Mouse (Mus musculus) cerebellum, adult 11-12 months (tissue): Measurements from ENCODE around the gene Manbal.

Experiments used
- DNase-seq: peaks from one replicate; pipeline ENCODE4 v3.0.0; 2022

Gene Manbal

GRCm38 (mm10) chr2:157367184-157367893, at the start of gene Manbal:
Gene Manbal (plus strand): TSS chr2:157367594.
- peak; percentile 90 for DNase-seq

DNA sequence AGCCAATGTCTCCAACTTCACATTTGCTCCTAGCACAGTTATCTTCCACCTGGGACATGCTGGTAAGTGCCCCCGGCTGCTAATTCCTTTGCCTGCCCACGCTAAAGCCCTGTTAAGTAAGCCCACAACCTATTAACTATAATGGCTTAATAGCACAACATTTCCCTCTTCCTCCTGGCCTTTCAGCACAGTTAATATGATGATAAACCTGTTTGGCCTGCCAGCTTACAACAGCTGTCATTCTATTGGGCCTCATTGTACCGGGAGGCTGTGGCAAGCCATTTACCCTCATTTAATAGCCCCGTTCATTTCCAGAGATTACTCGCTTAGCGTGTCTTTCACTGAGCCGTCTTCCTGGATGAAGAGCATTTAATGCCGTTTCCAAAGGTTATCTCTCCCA, 47.3 kb upstream of the Manbal start:
- DNase-seq: no peak

DNA sequence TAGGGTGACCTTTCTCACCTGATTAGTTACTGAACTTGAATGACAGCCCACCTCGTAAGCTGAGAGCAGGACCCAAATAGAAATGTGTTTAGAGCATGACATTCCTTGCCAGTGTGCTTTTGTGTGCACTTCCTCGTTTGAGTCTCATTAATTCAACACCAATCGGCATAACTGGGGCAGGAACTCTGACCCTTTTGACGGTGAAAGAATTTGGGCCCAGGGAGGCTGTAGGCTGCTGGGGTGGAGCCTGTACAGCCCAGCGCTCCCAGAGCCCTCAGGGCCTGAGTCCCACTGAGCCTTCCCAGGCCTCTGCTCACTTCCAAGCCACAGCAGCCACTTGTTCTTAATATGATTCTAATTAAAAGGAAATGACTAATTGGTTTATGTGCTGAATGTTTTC, 46.5 kb upstream of the Manbal start:
- no peak for DNase-seq

DNA sequence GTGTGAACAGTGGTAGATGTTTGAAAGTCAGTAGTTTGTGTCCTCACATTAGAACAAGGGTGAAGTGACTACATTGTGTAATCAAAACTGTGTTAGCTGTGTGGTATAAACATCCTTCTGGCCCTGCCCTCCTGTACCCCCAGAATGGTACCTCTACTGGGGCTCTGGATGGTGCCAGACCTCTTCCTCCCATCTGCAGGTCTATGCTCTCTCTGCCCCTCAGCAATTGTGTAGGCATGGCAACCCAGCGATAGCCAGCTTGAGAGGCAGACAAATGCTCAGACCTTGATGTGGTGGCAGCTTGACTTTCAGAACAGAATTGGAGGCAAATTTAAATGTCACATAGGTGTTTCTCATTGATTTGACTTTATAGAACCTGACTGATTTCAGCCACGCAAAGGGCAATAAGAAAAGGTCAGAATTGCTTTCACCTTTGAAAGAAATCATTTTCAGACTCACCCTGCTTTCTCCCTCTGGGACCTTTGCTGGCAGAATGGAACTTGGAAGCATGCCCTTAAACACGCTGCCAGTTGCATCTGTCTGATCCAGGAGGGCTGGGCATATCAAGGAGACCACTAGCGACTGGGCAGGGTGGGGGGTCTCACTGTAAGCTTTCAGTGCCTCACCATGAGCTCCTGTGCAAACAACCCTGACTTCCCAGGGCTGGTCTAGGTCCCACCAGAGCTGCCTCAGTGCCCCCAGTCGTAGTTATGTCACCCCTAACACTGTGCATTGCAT, 45.2 kb upstream of the Manbal start:
- DNase-seq: no peak

DNA sequence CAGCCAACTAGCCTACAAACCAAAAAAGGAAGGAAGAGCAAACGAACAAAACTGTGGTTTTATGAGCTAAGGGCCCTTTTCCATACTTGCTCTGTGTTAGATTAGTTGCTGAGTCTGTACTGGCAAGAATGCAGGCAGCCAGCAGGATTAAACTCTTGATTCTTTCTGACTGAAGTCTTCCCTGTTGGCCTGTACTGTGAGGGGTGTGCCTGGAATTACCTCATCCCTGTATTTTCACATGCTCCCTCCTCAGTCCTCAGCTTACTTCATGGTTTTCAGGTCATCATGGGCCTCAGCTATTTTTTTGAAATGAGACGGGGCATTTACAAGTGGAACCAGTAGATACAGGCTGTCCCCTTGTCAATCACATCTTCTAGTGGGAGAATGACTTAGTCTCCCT, 42.2 kb upstream of the Manbal start:
- no peak for DNase-seq

DNA sequence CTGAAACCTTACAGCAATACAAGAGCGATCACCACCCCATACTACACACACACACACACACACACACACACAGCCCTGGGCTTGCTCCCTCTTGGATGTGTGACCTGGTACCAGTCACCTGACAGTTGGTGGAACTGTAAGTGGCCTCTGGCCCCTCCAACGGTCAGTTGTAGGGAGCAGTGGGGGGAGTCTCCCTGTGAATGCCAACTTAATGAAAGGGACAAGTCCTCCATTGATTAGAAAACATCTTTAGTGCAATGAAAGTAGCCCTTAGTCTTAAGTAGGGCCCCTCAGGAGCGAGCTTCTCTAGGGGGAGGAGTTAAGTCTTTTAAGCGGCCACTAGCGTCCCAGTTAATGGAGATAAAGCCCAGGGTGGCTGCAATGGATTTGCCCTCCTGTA, 39.3 kb upstream of the Manbal start:
- no peak for DNase-seq

DNA sequence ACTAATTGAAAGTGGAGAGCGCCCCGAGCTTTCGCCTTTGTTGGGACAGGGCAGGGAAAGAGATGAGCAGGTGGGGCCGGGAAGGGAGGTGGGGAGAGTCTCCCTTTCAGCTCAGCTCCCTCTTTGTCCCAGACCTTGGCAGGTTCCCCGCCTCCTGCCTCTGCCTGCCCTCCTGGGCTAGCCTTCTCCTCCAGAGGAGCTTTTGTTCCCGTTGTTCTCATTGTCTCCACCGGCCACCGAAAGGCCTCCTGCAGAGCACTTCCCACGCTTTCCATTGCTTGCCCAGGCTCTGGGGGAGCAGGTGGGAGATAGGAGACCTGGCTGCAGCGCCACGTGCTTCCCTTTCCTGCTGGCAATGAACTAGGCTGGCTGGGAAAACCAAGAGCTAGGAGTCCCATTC, 38.8 kb upstream of the Manbal start:
- DNase-seq: no peak

DNA sequence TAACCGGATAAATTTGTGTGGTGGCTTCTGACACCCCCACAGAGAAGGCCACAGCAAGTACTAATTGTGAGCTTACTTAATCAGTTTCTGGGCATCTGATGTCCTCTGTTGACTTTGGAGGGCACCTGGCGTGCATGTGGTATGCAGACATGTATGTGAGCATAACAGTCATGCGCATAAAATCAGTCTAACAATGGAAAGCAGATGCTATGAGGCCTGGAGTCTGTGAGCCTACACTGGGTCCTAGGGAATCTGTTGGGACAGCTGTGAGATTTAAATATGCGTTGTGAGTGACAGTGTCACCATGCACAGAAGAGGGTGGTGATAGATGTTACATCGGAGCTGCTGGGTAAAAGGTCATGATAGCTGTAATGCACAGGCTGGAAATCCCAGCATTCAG, 35.3 kb upstream of the Manbal start:
- DNase-seq: no peak

- peak; percentile 30 for DNase-seq
These were observed 28.7 kb upstream of the Manbal start for GRCm38 (mm10) chr2:157338663-157339062.

DNA sequence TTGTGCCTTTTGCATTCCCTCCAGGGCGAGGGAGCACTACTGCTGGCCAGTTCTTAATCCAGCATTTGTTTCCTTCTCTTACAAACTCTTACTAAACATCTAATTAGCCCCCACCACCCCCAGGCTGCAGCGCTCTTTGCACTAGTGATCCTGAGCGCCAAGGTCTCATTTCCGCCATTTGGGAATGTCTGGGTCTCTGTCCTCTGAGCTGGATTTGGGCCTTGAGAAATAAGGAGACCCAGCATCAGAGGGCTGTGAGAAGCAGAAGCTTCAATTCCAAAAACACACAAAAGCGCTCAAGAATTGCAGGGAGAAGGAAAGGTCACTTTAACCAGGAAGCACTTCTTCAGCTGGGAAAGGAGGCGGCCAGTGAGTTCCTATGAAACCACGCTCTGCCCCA, 27.9 kb upstream of the Manbal start:
- DNase-seq: no peak

DNA sequence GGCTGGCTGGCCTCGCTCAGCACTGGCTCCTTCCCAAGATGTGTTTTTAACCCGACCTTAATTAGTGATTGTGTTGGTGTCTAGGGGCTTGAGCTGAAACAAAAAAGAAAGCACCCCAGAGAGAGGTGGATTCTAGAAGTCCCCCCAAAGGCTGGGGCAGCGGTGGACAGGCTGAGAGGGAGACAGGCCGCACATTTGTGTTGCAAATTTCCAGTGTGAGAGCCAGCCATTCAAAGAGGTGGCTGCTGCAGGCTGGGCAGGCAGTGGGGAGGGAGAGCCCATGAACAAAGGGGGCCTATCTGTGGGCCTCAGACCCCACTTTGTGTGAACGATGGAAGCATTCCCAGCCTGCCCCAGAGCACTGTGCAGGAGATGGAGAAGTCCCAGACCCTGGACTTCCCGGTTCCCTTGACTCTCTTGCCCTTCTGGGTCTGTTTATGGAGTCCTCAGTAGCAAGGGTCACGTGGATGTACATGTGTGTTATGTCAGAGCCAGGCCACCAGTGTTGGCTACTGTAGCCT, 27.1 kb upstream of the Manbal start:
- peak; percentile 44 for DNase-seq

- DNase-seq: peak; percentile 39
These were observed 25.7 kb upstream of the Manbal start for GRCm38 (mm10) chr2:157341554-157342270.

GRCm38 (mm10) chr2:157342328-157342926, 25.0 kb upstream of the Manbal start:
- no peak for DNase-seq

GRCm38 (mm10) chr2:157343337-157343736, 24.1 kb upstream of the Manbal start:
- DNase-seq: no peak

DNA sequence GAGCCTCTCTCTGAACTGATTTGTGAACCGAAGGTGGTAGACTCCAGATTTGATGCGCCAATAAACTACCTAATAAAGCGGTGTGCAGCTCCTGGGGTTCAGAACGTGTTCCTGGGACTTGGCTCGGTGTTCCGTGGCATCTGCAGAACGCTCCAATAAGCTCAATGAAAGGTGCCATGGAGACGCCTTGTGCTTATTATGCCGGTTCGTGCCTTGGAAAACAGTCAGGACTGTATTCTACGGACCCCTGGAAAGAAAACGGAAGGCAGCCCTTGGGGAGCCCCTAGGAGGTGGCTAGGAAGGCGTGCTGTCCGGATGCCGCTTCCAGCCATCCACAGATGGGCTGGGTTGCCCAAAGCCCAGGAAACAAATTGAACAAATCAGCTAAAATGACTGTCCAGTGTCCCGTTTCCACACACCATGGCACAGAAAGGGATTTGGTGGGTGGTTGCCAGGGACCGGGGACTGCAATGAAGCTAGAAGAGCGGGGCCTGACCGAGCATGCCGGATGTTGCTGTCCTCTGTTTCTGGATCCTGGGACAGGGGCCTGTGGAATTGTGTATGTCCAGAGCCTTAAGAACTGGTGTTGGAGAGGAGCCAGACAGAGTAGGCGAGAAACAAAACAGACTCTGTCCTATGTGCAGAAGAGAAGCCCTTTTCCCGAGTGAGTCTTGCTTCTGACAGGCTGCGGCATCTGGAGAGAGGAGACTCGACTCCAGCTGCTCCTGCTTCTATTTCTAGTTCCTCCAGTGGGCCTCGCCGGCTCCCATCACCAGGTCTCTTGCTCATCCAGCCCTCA, 19.8 kb upstream of the Manbal start, which contains the start of gene Ghrh:
TSS of gene Ghrh (minus strand) at position 146 of the 799 bp plus-strand sequence.
- DNase-seq: no peak

DNA sequence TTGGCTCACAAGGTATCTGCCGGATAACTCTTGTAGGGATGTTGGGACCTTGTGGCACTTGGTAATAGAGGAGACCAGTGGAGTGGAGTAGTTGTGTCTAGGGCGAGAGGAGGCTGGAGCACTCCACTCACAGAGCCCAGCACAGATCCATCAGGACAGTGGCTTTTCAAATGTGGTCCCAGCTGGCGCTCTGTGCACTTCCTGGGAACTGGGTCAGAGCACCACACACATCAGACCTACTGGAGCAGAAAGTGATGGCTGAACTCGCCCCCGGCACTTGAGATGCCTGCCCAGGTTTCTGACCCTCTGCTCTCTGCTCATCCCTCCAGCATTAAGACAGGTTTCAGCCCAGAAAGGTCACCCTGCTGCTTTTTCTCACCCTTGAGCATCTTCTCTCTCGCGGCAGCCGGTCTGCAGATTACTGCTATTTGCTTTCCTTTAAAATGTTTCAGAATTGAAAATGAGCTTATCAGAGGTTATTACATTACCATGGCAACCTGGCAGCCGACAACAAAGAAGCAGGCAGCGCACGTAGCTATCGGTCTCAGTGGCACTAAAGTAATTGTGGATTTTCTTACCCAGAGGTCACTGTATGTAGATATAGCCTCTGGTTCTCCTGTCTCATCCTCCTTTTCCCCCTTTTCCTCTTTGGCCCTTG, 18.1 kb upstream of the Manbal start:
- DNase-seq: peak; percentile 41

GRCm38 (mm10) chr2:157353183-157353582, 14.2 kb upstream of the Manbal start:
- no peak for DNase-seq

DNA sequence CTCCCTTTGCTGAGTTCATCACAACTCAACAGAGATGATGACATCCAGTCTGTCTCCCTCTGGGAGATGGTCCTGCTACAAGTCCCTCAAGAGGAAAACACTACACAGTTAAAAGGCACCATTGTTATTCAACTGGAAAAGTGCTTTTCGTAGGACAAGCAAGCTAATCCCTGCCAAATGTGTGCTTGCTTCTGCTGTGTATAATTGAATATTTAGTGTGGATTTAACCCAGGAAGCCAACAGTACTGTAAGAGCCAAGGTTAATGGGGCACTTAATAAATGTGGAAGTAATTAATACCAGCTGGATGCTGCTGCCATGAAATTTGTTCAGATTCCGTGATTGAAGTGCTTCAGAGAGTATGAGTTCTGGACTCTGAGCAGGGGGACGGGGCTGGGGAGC, 13.3 kb upstream of the Manbal start:
- no peak for DNase-seq

GRCm38 (mm10) chr2:157360028-157360427, 7.4 kb upstream of the Manbal start:
- DNase-seq: no peak

DNA sequence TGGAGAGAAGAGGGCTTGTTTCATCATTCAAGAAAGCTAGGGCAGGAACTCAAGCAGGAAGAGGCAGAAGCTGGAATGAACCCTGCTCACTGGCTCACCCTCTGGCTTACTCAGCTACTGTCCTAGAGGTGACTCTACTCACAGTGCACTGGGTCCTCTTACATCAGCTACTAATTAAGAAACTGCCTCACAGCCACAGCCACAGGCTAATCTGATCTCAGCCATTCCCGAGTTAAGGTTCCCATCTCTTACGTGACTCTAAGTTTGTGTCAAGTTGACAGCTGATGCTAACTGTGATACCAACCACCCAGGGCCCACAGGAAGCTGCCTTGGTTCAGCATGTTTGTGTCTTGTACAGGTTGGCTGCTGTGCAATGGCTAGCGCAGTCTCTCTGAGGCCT, 4.4 kb upstream of the Manbal start:
- no peak for DNase-seq

- DNase-seq: no peak
These were observed 632 bp upstream of the Manbal start for GRCm38 (mm10) chr2:157366762-157367161.

DNA sequence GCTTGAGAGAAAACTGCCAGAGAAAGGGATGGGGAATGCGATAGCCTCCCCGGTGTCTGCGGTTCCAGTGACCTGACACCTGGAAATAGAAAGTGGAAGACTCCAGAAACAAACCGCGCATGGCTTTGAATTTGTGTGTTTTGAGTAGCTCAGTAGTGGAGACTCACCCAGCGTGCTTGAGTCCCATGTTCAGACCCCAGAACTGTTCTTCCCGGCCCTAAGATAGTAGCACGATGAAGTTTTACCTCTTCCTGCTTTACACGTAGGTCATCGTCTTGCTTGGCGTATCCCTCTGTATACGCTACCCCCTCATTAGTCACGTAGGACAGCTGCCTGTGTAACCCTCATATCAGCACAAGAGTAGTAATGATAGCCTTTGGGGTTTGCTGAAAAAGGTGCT, 597 bp downstream of the Manbal start:
- no peak for DNase-seq
